Mouse (Mus musculus): Measurements from ENCODE around the gene Aff4. TPM values are rescaled to one million over a fixed set of nuclear protein-coding genes. Genes with fewer than 3 reads are reported as not detected.
"Not testable (repeated sequence)": the region's sequence is repeated elsewhere in the genome, so short reads cannot be mapped to it uniquely, and the experiment has no call there.

Aff4 gene
- total RNA-seq, 1 experiment = 97.2 TPM

DNA sequence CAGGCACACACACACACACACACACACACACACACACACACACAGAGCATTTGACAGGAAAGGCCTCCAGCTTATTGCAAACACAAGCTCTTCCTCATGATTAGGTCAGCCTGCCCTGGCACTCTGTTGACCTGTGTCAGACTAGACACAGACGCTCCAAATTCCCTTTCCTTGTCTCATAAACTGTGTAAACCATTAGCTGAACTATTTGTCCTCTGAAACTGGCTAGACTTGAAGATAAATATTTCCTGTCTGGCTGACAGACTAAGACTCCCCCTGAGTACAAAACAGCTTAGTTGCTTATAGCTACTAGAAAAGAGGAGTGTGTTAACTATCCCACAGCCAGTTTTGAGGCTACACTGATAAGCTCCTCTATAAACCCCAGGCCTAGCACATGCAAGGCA is 35.9 kb upstream of the Aff4 start:
- H3K4me1 ChIP-seq (ENCODE audit: control insufficient read depth in 2 of 2, insufficient read depth in 2 of 2, low read length in 2 of 2, poor library complexity in 1 of 2) = peaks cover 14 to 19% of the 10 kb centered on the region in 2 experiments; a peak in 3 of 4 replicates
- DNase-seq (ENCODE audit: low read depth, low spot score) = no peak
- H3K27ac ChIP-seq (ENCODE audit: insufficient read depth, low read depth, low read length, poor library complexity, severe bottlenecking) = no peak overlapping the region
- no peak overlapping the region for H3K4me3 ChIP-seq (ENCODE audit: insufficient read depth in 1 of 2, low read depth in 1 of 2, low read length in 2 of 2, poor library complexity in 1 of 2, severe bottlenecking in 1 of 2)
- no peak for TF ChIP-seq CHD2 (IDR thresholded peaks at IDR 0.05; ENCODE audit: low read depth, low read length)
- no peak for TF ChIP-seq ZNF384 (IDR thresholded peaks at IDR 0.05; ENCODE audit: low read depth, low read length)
- no peak for TF ChIP-seq ZC3H11A (IDR thresholded peaks at IDR 0.05; ENCODE audit: borderline replicate concordance, low read depth, low read length)
- no peak for TF ChIP-seq HCFC1 (IDR thresholded peaks at IDR 0.05; ENCODE audit: borderline replicate concordance, insufficient read depth, low read length)
- no peak for TF ChIP-seq MAFK (IDR thresholded peaks at IDR 0.05; ENCODE audit: insufficient read depth, low read depth, low read length)
- no peaks in the 10 kb centered on the region for H3K9me3 ChIP-seq (ENCODE audit: control insufficient read depth, insufficient read depth, low read depth, low read length)
- in situ Hi-C loops (cut with MboI; ENCODE audit: low sequenced_read_pairs in 2 of 2, unreplicated experiment in 2 of 2) = no loop called here
- H3K36me3 ChIP-seq (ENCODE audit: control insufficient read depth, insufficient read depth, low read length, poor library complexity, severe bottlenecking) = no peaks in the 10 kb centered on the region
- no peak overlapping the region for H3K9ac ChIP-seq (ENCODE audit: insufficient read depth, low read depth, low read length, poor library complexity, severe bottlenecking)

- no peak overlapping the region for H3K4me3 ChIP-seq (ENCODE audit: insufficient read depth in 1 of 2, low read depth in 1 of 2, low read length in 2 of 2, poor library complexity in 1 of 2, severe bottlenecking in 1 of 2)
- no peak for TF ChIP-seq ZC3H11A (IDR thresholded peaks at IDR 0.05; ENCODE audit: borderline replicate concordance, low read depth, low read length)
- no peak for TF ChIP-seq HCFC1 (IDR thresholded peaks at IDR 0.05; ENCODE audit: borderline replicate concordance, insufficient read depth, low read length)
- TF ChIP-seq CHD2 (IDR thresholded peaks at IDR 0.05; ENCODE audit: low read depth, low read length) = no peak
- no peak for TF ChIP-seq ZNF384 (IDR thresholded peaks at IDR 0.05; ENCODE audit: low read depth, low read length)
- TF ChIP-seq MAFK (IDR thresholded peaks at IDR 0.05; ENCODE audit: insufficient read depth, low read depth, low read length) = no peak
- peak overlapping the region; percentile 33; the same call in 1 of the 2 replicates for H3K27ac ChIP-seq (ENCODE audit: insufficient read depth, low read depth, low read length, poor library complexity, severe bottlenecking)
- H3K9me3 ChIP-seq (ENCODE audit: control insufficient read depth, insufficient read depth, low read depth, low read length) = no peaks in the 10 kb centered on the region
- H3K9ac ChIP-seq (ENCODE audit: insufficient read depth, low read depth, low read length, poor library complexity, severe bottlenecking) = no peak overlapping the region
- no peaks in the 10 kb centered on the region for H3K36me3 ChIP-seq (ENCODE audit: control insufficient read depth, insufficient read depth, low read length, poor library complexity, severe bottlenecking)
- in situ Hi-C loops (cut with MboI; ENCODE audit: low sequenced_read_pairs in 2 of 2, unreplicated experiment in 2 of 2) = no loop called here
- peaks cover 11 to 15% of the 10 kb centered on the region in 2 experiments; a peak in 3 of 4 replicates for H3K4me1 ChIP-seq (ENCODE audit: control insufficient read depth in 2 of 2, insufficient read depth in 2 of 2, low read length in 2 of 2, poor library complexity in 1 of 2)
- no peak for DNase-seq (ENCODE audit: low read depth, low spot score)
Measured at GRCm38 (mm10) chr11:53316996-53317395, 33.6 kb upstream of the Aff4 start.

- in situ Hi-C loops (cut with MboI; ENCODE audit: low sequenced_read_pairs in 2 of 2, unreplicated experiment in 2 of 2) = no loop called here
- H3K27ac ChIP-seq (ENCODE audit: insufficient read depth, low read depth, low read length, poor library complexity, severe bottlenecking) = no peak overlapping the region; the same call in 1 of the 2 replicates
- H3K9me3 ChIP-seq (ENCODE audit: control insufficient read depth, insufficient read depth, low read depth, low read length) = no peaks in the 10 kb centered on the region
- no peak for DNase-seq (ENCODE audit: low read depth, low spot score)
- TF ChIP-seq HCFC1 (IDR thresholded peaks at IDR 0.05; ENCODE audit: borderline replicate concordance, insufficient read depth, low read length) (no peak), ZC3H11A (IDR thresholded peaks at IDR 0.05; ENCODE audit: borderline replicate concordance, low read depth, low read length) (no peak), CHD2 (IDR thresholded peaks at IDR 0.05; ENCODE audit: low read depth, low read length) (no peak), ZNF384 (IDR thresholded peaks at IDR 0.05; ENCODE audit: low read depth, low read length) (no peak), MAFK (IDR thresholded peaks at IDR 0.05; ENCODE audit: insufficient read depth, low read depth, low read length) (no peak)
- H3K4me3 ChIP-seq (ENCODE audit: insufficient read depth in 1 of 2, low read depth in 1 of 2, low read length in 2 of 2, poor library complexity in 1 of 2, severe bottlenecking in 1 of 2) = no peak overlapping the region
- no peaks in the 10 kb centered on the region for H3K36me3 ChIP-seq (ENCODE audit: control insufficient read depth, insufficient read depth, low read length, poor library complexity, severe bottlenecking)
- no peak overlapping the region for H3K9ac ChIP-seq (ENCODE audit: insufficient read depth, low read depth, low read length, poor library complexity, severe bottlenecking)
- H3K4me1 ChIP-seq (ENCODE audit: control insufficient read depth in 2 of 2, insufficient read depth in 2 of 2, low read length in 2 of 2, poor library complexity in 1 of 2) = peaks cover 7 to 11% of the 10 kb centered on the region in 2 experiments; a peak in 2 of 4 replicates
Measured at GRCm38 (mm10) chr11:53318041-53318440, 32.6 kb upstream of the Aff4 start.

DNA sequence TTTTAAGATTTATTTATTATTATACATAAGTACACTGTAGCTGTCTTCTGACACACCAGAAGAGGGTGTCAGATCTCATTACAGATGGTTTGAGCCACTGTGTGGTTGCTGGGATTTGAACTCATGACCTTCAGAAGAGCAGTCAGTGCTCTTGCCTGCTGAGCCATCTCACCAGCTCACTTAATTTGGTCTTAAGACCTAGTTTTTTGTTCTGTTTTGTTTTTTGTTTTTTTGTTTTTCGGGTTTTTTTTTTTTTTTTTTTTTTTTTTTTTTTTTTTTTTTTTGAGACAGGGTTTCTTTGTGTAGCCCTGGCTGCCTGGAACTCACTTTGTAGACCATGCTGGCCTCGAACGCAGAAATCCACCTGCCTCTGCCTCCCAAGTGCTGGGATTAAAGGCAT is 32.1 kb upstream of the Aff4 start:
- H3K9ac ChIP-seq (ENCODE audit: insufficient read depth, low read depth, low read length, poor library complexity, severe bottlenecking); H3K36me3 ChIP-seq (ENCODE audit: control insufficient read depth, insufficient read depth, low read length, poor library complexity, severe bottlenecking); H3K4me3 ChIP-seq (ENCODE audit: insufficient read depth in 1 of 2, low read depth in 1 of 2, low read length in 2 of 2, poor library complexity in 1 of 2, severe bottlenecking in 1 of 2); H3K27ac ChIP-seq (ENCODE audit: insufficient read depth, low read depth, low read length, poor library complexity, severe bottlenecking); DNase-seq (ENCODE audit: low read depth, low spot score); in situ Hi-C loops (cut with MboI; ENCODE audit: low sequenced_read_pairs in 2 of 2, unreplicated experiment in 2 of 2); H3K9me3 ChIP-seq (ENCODE audit: control insufficient read depth, insufficient read depth, low read depth, low read length): not testable (repeated sequence)
- H3K4me1 ChIP-seq (ENCODE audit: control insufficient read depth in 2 of 2, insufficient read depth in 2 of 2, low read length in 2 of 2, poor library complexity in 1 of 2) = peaks cover 7 to 11% of the 10 kb centered on the region in 2 experiments; a peak in 2 of 4 replicates
- peak; percentile 82 for TF ChIP-seq ZNF384 (IDR thresholded peaks at IDR 0.05; ENCODE audit: low read depth, low read length)

DNA sequence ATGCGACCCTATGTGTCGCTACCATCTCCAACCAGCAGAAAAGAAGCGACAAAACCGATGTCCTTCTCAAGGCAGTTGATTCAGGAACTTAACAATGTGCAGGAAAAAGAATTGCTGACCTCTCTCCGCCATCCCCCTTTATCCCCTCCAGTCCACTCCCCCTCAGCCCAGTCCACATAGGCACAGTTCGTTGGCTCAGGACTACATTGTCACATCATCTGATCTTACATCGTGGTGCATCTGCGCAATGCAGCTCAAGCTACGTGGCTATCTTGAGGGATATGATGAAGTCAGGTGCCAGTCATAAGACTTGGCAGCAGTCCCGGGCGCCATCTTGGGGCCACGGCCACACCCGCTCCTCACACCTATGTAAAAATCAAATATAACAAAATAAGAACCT is 30.8 kb upstream of the Aff4 start:
- in situ Hi-C loops (cut with MboI; ENCODE audit: low sequenced_read_pairs in 2 of 2, unreplicated experiment in 2 of 2); H3K9me3 ChIP-seq (ENCODE audit: control insufficient read depth, insufficient read depth, low read depth, low read length); DNase-seq (ENCODE audit: low read depth, low spot score); H3K27ac ChIP-seq (ENCODE audit: insufficient read depth, low read depth, low read length, poor library complexity, severe bottlenecking); H3K4me3 ChIP-seq (ENCODE audit: insufficient read depth in 1 of 2, low read depth in 1 of 2, low read length in 2 of 2, poor library complexity in 1 of 2, severe bottlenecking in 1 of 2); H3K36me3 ChIP-seq (ENCODE audit: control insufficient read depth, insufficient read depth, low read length, poor library complexity, severe bottlenecking): not testable (repeated sequence)
- peak overlapping the region; percentile 26; the same call in 1 of the 2 replicates for H3K9ac ChIP-seq (ENCODE audit: insufficient read depth, low read depth, low read length, poor library complexity, severe bottlenecking)
- peaks cover 7 to 11% of the 10 kb centered on the region in 2 experiments; a peak in 2 of 4 replicates for H3K4me1 ChIP-seq (ENCODE audit: control insufficient read depth in 2 of 2, insufficient read depth in 2 of 2, low read length in 2 of 2, poor library complexity in 1 of 2)
